Mouse (Mus musculus): ENCODE measurements around the gene Naa80. TPM values are rescaled to one million over a fixed set of nuclear protein-coding genes. Genes with fewer than 3 reads are reported as not detected.

Gene Naa80
- total RNA-seq (2021) = 10 to 100 TPM; 17.4 to 18.0 TPM
- long read RNA-seq, experiment 1, transcript Naa80-201 (2 exons, 2,053 nt) = major isoform, 8 of 12 reads
- long read RNA-seq, experiment 1, partial matches to known transcripts = 2 of 12 reads
- long read RNA-seq, experiment 1, other reads (novel, unspliced or antisense) = 2 of 12 reads
- long read RNA-seq, experiment 2, transcript Naa80-201 (2 exons, 2,053 nt) = major isoform, 10 of 10 reads
- long read RNA-seq, experiment 2, partial matches to known transcripts = 0 of 10 reads
- long read RNA-seq, experiment 2, other reads (novel, unspliced or antisense) = 0 of 10 reads

GRCm38 (mm10) chr9:107578587-107578986 is at the start of gene Naa80:
Naa80 (plus strand) TSS chr9:107578887.
- DNase-seq (ENCODE audit: low spot score in 2 of 2) = no peak

GRCm38 (mm10) chr9:107533791-107534407 is 44.8 kb upstream of the Naa80 start, which contains the start of gene Tmem115:
Tmem115 (plus strand) TSS chr9:107533945.
- peak; percentile 70 to 84 for DNase-seq (ENCODE audit: low spot score in 2 of 2)

GRCm38 (mm10) chr9:107534408-107535202 is 44.1 kb upstream of the Naa80 start:
- no peak for DNase-seq (ENCODE audit: low spot score in 2 of 2)

- no peak for DNase-seq (ENCODE audit: low spot score in 2 of 2)
Measured at GRCm38 (mm10) chr9:107538231-107538630, 40.5 kb upstream of the Naa80 start.

- DNase-seq (ENCODE audit: low spot score in 2 of 2) = no peak
Measured at GRCm38 (mm10) chr9:107538711-107539110, 40.0 kb upstream of the Naa80 start.

GRCm38 (mm10) chr9:107539940-107540339 is 38.7 kb upstream of the Naa80 start:
- DNase-seq (ENCODE audit: low spot score in 2 of 2) = no peak

- no peak for DNase-seq (ENCODE audit: low spot score in 2 of 2)
Measured at GRCm38 (mm10) chr9:107540420-107540819, 38.3 kb upstream of the Naa80 start.

- DNase-seq (ENCODE audit: low spot score in 2 of 2) = no peak
Measured at GRCm38 (mm10) chr9:107541005-107541404, 37.7 kb upstream of the Naa80 start.

GRCm38 (mm10) chr9:107541474-107542351 is 37.0 kb upstream of the Naa80 start, which contains the start of the genes Cyb561d2 and Nprl2:
Cyb561d2 (minus strand) TSS chr9:107542193.
Nprl2 (plus strand) TSS chr9:107542226.
- peak; percentile 83 to 92 for DNase-seq (ENCODE audit: low spot score in 2 of 2)

- no peak for DNase-seq (ENCODE audit: low spot score in 2 of 2)
Measured at GRCm38 (mm10) chr9:107542352-107542686, 36.4 kb upstream of the Naa80 start.

GRCm38 (mm10) chr9:107542721-107543120 is 36.0 kb upstream of the Naa80 start:
- no peak for DNase-seq (ENCODE audit: low spot score in 2 of 2)

- no peak for DNase-seq (ENCODE audit: low spot score in 2 of 2)
Measured at GRCm38 (mm10) chr9:107543299-107543698, 35.4 kb upstream of the Naa80 start.

GRCm38 (mm10) chr9:107544196-107544700 is 34.4 kb upstream of the Naa80 start:
- no peak for DNase-seq (ENCODE audit: low spot score in 2 of 2)

- DNase-seq (ENCODE audit: low spot score in 2 of 2) = no peak
Measured at GRCm38 (mm10) chr9:107544729-107545128, 34.0 kb upstream of the Naa80 start.

GRCm38 (mm10) chr9:107545199-107545598 is 33.5 kb upstream of the Naa80 start:
- no peak for DNase-seq (ENCODE audit: low spot score in 2 of 2)

GRCm38 (mm10) chr9:107545602-107546001 is 33.1 kb upstream of the Naa80 start:
- peak in 1 of 2 experiments; percentile 66 for DNase-seq (ENCODE audit: low spot score in 2 of 2)

- DNase-seq (ENCODE audit: low spot score in 2 of 2) = peak; percentile 72 to 84
Measured at GRCm38 (mm10) chr9:107547026-107547425, 31.7 kb upstream of the Naa80 start, which contains the start of gene Zmynd10. Zmynd10 (plus strand) TSS chr9:107547298.

GRCm38 (mm10) chr9:107547957-107548356 is 30.7 kb upstream of the Naa80 start:
- no peak for DNase-seq (ENCODE audit: low spot score in 2 of 2)

GRCm38 (mm10) chr9:107548820-107549219 is 29.9 kb upstream of the Naa80 start:
- no peak for DNase-seq (ENCODE audit: low spot score in 2 of 2)

- no peak for DNase-seq (ENCODE audit: low spot score in 2 of 2)
Measured at GRCm38 (mm10) chr9:107549297-107550074, 29.2 kb upstream of the Naa80 start.

Measured in adrenal gland, postnatal 4 days (tissue).